Mouse (Mus musculus) hindbrain, embryonic 13.5 days (tissue): ENCODE data around the gene Sox11. TPM values are rescaled to one million over a fixed set of nuclear protein-coding genes. Genes with fewer than 3 reads are reported as not detected.

Experiments
- ATAC-seq: fragments of 200-750 bp; cut with Nextera tagmentation; 2 replicates; pipeline ENCODE4 v1.8.0; 2017; ENCODE audit warnings: moderate TSS enrichment; ENCODE audit not compliant: low FRiP score
- H3K27ac ChIP-seq: fragments of 300-500 bp; sonication (generic); 2 replicates; pipeline ENCODE4 v1.5.1; 2015; ENCODE audit warnings: inconsistent platforms, mild to moderate bottlenecking, moderate library complexity
- H3K27me3 ChIP-seq: fragments of 300-500 bp; sonication (generic); 2 replicates; pipeline ENCODE4 v1.6.1; 2015; ENCODE audit warnings: mild to moderate bottlenecking, inconsistent platforms
- H3K36me3 ChIP-seq: fragments of 300-500 bp; sonication (generic); 2 replicates; pipeline ENCODE4 v1.6.1; 2015; ENCODE audit warnings: mild to moderate bottlenecking, inconsistent platforms
- H3K4me1 ChIP-seq: fragments of 300-500 bp; sonication (generic); replicated peaks from 2 replicates; pipeline ENCODE4 v1.6.1; 2015; ENCODE audit warnings: inconsistent platforms
- H3K4me2 ChIP-seq: fragments of 300-500 bp; sonication (generic); 2 replicates; pipeline ENCODE4 v1.6.1; 2015; ENCODE audit warnings: inconsistent platforms, mild to moderate bottlenecking, moderate library complexity
- H3K4me3 ChIP-seq: fragments of 300-500 bp; sonication (generic); 2 replicates; pipeline ENCODE4 v1.5.1; 2015; ENCODE audit warnings: mild to moderate bottlenecking, inconsistent platforms
- H3K9ac ChIP-seq: fragments of 300-500 bp; sonication (generic); 2 replicates; pipeline ENCODE4 v1.6.1; 2015; ENCODE audit warnings: mild to moderate bottlenecking, inconsistent platforms
- H3K9me3 ChIP-seq: fragments of 300-500 bp; sonication (generic); 2 replicates; pipeline ENCODE4 v1.6.1; 2016; ENCODE audit warnings: inconsistent platforms
- WGBS: fragments of 180-500 bp; shearing (Covaris S2); methylation state at CpG from one replicate; pipeline ENCODE4 v1.1.7; 2015; 5-methylcytosine and 5-hydroxymethylcytosine counted together
- polyA plus RNA-seq: library from polyadenylated mRNA; unstranded; fragments of >200 nt; fragmentation: Nextera tagmentation; extraction: Ambion mirVana; gene quantifications from 2 replicates; pipeline ENCODE4 v1.2.1, GENCODE M21; 2015

Sox11 gene
- polyA plus RNA-seq, result 574 and 588 TPM in 2 replicates

DNA sequence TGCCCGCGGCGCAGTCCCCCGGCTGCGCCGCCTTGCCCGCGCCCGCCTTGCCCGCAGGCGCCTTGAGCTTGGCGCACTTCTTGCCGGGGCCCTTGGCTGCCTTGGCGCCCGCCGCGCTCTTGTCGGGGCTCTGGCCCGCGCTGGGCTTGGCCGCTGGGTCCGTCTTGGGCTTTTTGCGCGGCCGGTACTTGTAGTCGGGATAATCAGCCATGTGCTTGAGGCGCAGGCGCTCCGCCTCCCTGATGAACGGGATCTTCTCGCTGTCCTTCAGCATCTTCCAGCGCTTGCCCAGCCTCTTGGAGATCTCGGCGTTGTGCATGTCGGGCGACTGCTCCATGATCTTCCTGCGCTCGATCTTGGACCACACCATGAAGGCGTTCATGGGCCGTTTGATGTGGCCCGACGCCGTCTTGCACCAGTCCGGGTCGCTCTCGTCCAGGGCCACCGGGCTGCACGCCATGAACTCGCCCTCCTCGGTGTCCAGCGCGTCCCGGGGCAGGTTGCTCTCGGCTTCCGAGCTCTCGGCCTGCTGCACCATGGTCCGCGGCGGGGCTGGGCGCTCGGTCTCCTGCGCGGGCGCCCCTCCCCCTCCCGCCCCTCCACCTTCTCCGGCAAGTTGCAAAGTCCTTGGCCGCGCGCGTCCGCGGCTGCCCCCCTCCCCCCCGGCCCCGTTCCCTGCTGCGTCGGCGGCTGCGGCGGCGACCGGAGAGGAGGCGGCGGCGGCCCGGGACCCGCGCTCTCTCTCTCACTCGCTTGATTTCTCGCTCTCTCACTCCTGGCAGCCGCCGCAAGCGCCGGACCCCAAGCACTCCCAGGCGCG is at the start of gene Sox11:
Gene Sox11, minus strand, starts transcription at position 704 of the 820 bp plus-strand sequence.
- peak within 1 kb of the TSS; percentile 100 for H3K9ac ChIP-seq
- H3K4me2 ChIP-seq, result peak within 1 kb of the TSS; percentile 66
- H3K27me3 ChIP-seq, result no peaks in the 10 kb centered on the region
- H3K9me3 ChIP-seq, result no peaks in the 10 kb centered on the region
- H3K4me1 ChIP-seq, result peaks cover 19% of the 10 kb centered on the region
- peak; percentile 43 for ATAC-seq
- H3K4me3 ChIP-seq, result peak within 1 kb of the TSS; percentile 100
- WGBS, result under 1% methylated on average over 88 of the region's 95 CpGs
- peak within 1 kb of the TSS; percentile 100 for H3K27ac ChIP-seq
- H3K36me3 ChIP-seq, result no peaks in the 10 kb centered on the region

DNA sequence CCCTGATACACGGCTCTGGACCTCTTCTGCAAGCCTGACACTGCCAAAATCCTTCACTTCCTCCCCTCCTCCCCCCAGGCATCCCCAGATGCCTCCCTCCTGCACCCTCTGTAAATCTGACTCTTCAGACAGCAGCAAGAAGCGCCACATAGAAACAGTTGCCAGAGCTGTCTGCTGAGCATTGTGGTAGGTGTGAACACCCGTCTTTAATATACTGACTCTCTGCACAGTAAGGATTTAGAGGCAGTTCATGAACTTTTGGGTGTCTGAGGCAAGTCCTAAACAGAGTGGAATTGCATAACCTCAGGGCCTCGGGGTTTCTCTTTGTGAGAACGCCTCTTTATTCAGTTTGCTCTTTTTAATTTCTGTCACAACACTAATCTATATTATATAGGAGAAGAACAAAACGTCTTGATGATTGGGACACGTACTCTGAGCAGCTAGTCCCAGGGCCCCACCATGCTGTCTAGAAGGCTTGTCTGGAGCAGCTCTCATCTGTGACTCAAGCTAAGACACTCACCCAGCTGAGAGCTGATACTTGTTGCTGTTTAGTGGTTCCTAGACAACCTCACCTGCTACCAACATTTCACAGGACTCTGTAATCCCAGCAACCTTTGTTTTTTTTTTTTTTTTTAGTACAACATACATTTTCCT is 49.4 kb upstream of the Sox11 start:
- Histone ChIP-seq H3K9me3 (no peaks in the 10 kb centered on the region), H3K36me3 (no peaks in the 10 kb centered on the region), H3K9ac (no peak overlapping the region), H3K4me2 (no peak overlapping the region), H3K27ac (no peak overlapping the region), H3K4me1 (no peaks in the 10 kb centered on the region), H3K4me3 (no peak overlapping the region), H3K27me3 (no peaks in the 10 kb centered on the region)
- WGBS, result 53% methylated on average over 7 of the region's 7 CpGs
- ATAC-seq, result no peak

GRCm38 (mm10) chr12:27390439-27390838 is 48.1 kb upstream of the Sox11 start:
- Histone ChIP-seq H3K36me3 (no peaks in the 10 kb centered on the region), H3K9me3 (no peaks in the 10 kb centered on the region), H3K27me3 (no peaks in the 10 kb centered on the region), H3K9ac (no peak overlapping the region), H3K4me1 (no peaks in the 10 kb centered on the region), H3K4me3 (no peak overlapping the region), H3K27ac (no peak overlapping the region), H3K4me2 (no peak overlapping the region)
- 42% methylated on average over 3 of the region's 3 CpGs for WGBS
- no peak for ATAC-seq

- H3K27ac ChIP-seq, result no peak overlapping the region
- H3K9me3 ChIP-seq, result no peaks in the 10 kb centered on the region
- no peaks in the 10 kb centered on the region for H3K4me1 ChIP-seq
- no peaks in the 10 kb centered on the region for H3K36me3 ChIP-seq
- no peak overlapping the region for H3K9ac ChIP-seq
- ATAC-seq, result no peak
- no peak overlapping the region for H3K4me2 ChIP-seq
- H3K4me3 ChIP-seq, result no peak overlapping the region
- H3K27me3 ChIP-seq, result no peaks in the 10 kb centered on the region
Observed at GRCm38 (mm10) chr12:27389429-27389828, 47.1 kb upstream of the Sox11 start.

DNA sequence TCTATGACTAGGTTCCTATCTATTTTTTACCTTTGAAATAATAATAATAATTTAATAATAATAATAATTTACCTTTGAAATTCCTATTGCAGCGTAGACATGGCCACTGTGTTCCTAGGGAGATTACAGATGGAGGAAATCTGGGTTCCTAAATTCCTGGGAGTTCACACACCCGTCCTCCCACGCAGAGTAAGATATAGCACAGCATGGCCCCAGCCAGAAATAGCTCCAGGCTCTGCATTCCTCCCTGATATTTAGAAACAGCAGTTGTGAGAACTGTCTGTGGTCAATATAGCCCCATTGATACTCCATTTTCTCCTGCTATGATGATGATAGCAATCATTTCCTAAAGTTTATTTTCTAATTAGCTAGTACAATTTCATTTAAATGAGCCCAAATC is 30.1 kb upstream of the Sox11 start:
- H3K27me3 ChIP-seq, result no peaks in the 10 kb centered on the region
- no peaks in the 10 kb centered on the region for H3K36me3 ChIP-seq
- H3K9ac ChIP-seq, result no peak overlapping the region
- no peak overlapping the region for H3K4me2 ChIP-seq
- no peak overlapping the region for H3K4me3 ChIP-seq
- WGBS, result 81% methylated on average over 3 of the region's 3 CpGs
- no peaks in the 10 kb centered on the region for H3K4me1 ChIP-seq
- ATAC-seq, result no peak
- no peak overlapping the region for H3K27ac ChIP-seq
- no peaks in the 10 kb centered on the region for H3K9me3 ChIP-seq

DNA sequence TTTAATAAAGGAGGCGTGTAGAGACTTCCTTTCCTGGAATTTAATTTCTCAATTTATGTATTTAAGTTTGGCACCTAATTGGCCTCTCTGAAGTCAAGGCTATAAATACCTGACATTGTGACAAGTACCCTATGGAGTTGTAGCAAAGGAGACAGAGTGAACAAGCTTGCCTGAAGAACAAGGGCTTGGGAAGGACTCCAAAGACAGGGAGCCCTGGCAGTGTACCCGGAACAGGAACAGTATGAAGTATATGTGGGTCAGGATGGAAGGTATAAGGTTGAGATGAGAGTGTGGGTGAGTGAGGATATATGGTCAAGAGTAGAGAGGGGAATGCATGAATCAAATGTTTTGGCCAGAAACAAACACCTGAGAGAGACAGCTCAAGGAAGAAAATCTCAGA is 28.4 kb upstream of the Sox11 start:
- Histone ChIP-seq H3K27me3 (no peaks in the 10 kb centered on the region), H3K9ac (no peak overlapping the region), H3K4me3 (no peak overlapping the region), H3K9me3 (no peaks in the 10 kb centered on the region), H3K36me3 (no peaks in the 10 kb centered on the region), H3K4me2 (no peak overlapping the region), H3K4me1 (no peaks in the 10 kb centered on the region), H3K27ac (no peak overlapping the region)
- ATAC-seq, result no peak
- WGBS, result 82% methylated on average over 2 of the region's 2 CpGs

DNA sequence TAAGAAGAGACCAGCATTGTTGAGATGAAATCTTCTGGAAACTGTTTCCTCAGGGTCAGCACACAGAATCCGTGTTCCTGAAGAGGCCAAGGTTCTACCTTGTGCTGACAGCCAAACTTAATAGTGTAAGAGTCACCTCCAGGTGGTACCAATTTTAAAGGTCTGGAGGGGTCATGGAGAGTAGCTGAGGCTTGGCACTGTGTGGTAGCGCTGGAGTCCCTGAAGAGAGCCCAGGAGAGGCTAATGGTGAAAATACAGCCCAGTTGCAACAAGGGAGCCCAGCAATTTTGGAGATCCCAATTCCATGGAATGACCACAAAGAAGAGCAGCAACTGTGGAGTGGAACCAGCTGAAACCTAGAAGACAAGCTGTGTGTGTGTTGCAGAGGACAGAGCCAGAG is 25.1 kb upstream of the Sox11 start:
- 82% methylated on average over 2 of the region's 2 CpGs for WGBS
- no peak overlapping the region for H3K9ac ChIP-seq
- no peak overlapping the region for H3K4me2 ChIP-seq
- H3K4me1 ChIP-seq, result peaks cover 13% of the 10 kb centered on the region; the same call in 1 of the 2 replicates
- no peaks in the 10 kb centered on the region for H3K27me3 ChIP-seq
- no peaks in the 10 kb centered on the region for H3K36me3 ChIP-seq
- H3K9me3 ChIP-seq, result no peaks in the 10 kb centered on the region
- H3K4me3 ChIP-seq, result no peak overlapping the region
- no peak overlapping the region for H3K27ac ChIP-seq
- no peak for ATAC-seq

DNA sequence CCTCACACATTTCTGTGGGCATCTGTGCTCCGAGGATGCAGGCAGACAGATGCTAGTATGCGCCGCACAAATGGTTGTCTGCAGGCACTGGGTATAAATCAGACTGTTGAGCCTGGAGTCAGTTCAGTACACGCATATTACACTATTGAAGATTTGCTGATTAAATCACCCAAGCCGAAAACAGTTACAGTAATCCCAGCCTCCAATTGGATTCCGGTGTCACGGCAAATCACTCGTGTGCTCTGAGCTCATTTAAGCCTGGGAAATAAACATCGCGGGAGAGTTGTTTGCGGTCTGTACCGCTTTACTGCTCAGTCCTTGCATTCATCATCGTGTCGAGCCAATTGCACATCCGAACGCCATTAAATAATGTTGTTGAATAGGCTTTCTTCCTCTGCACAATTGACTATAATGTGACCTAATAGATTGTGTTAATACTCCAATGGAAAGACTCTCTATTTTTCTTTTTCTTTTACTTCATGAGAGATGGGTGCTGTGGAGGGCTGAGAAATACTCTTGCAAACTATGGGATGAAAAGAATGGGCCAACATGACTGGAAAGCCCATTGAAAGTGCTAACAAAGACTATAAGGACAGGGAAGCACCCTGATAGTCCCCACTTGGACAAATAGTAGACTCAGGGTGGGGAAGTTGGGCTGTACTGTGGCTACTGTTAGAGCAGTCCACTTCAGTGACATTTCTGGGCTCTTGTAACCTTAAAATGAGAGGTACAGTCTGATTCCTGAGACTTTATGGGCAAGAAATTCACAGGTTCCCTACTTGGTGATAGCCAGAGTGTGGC is 21.7 kb upstream of the Sox11 start:
- H3K4me3 ChIP-seq, result 0 out of 2 replicates have a peak overlapping the region, but pooled peaks have one; percentile 9
- no peaks in the 10 kb centered on the region for H3K9me3 ChIP-seq
- H3K4me2 ChIP-seq, result peak overlapping the region; percentile 40
- 46% methylated on average over 16 of the region's 16 CpGs for WGBS
- H3K27me3 ChIP-seq, result no peaks in the 10 kb centered on the region
- H3K9ac ChIP-seq, result no peak overlapping the region
- ATAC-seq, result peak; percentile 77
- H3K36me3 ChIP-seq, result no peaks in the 10 kb centered on the region
- H3K27ac ChIP-seq, result peak overlapping the region; percentile 75
- peaks cover 13% of the 10 kb centered on the region; the same call in 1 of the 2 replicates for H3K4me1 ChIP-seq

DNA sequence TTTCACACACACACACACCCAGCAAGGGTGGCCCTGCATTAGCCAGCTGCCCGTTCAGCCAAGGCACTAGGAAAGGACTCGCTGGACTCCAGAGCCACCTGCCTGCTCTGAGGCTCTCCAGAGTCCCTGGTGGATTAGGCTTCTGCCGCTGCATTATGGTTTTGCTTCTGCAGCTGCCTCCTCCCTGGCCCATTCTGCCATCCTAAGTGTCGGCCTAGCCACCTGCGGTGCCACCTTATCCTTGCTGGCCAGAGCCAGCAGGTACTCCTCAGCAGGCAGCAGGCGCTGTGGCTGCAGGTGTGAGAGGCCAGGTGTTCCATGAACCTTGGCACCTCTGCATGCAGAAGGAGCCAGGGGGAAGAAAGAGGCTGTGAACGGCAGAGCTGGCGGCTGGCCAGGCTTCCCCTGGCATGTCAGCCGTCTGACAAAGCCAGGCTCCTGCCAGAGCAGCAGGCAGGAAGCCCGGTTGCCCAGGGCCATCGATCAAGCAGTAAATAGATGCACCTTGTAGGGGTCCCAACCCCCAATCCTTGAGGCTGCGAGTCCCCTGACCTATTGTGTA is 14.8 kb upstream of the Sox11 start:
- H3K36me3 ChIP-seq, result no peaks in the 10 kb centered on the region
- no peak overlapping the region for H3K4me3 ChIP-seq
- peak overlapping the region; percentile 26; the same call in 1 of the 2 replicates for H3K9ac ChIP-seq
- H3K27ac ChIP-seq, result peak overlapping the region; percentile 85
- H3K9me3 ChIP-seq, result no peaks in the 10 kb centered on the region
- ATAC-seq, result peak; percentile 75
- peaks cover 15% of the 10 kb centered on the region for H3K4me1 ChIP-seq
- WGBS, result 9% methylated on average over 12 of the region's 12 CpGs
- H3K4me2 ChIP-seq, result peak overlapping the region; percentile 40
- no peaks in the 10 kb centered on the region for H3K27me3 ChIP-seq

DNA sequence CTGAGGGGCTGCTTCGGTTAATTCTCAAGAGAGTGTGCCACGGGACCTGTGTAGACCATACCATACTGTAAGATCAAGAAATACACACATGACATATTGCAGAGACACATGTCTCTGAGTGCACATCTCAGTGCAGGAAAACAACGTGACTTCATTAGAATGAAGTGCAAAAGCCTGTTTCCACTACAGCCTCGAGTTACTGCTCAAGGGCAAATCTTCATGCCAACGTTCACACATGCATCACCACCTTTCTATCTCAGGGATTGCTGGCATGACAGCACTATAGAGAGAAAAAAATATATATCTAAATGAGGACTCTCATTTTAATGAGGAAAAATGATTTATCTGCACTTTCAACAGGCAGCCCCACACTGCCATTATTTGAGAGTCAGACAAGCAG is 14.2 kb upstream of the Sox11 start:
- H3K36me3 ChIP-seq, result no peaks in the 10 kb centered on the region
- H3K27ac ChIP-seq, result peak overlapping the region; percentile 85; the same call in 1 of the 2 replicates
- H3K4me2 ChIP-seq, result no peak overlapping the region
- no peaks in the 10 kb centered on the region for H3K9me3 ChIP-seq
- H3K4me1 ChIP-seq, result peaks cover 15% of the 10 kb centered on the region
- WGBS, result 61% methylated on average over 5 of the region's 5 CpGs
- no peaks in the 10 kb centered on the region for H3K27me3 ChIP-seq
- no peak for ATAC-seq
- H3K4me3 ChIP-seq, result no peak overlapping the region
- H3K9ac ChIP-seq, result no peak overlapping the region

- 3% methylated on average over 17 of the region's 17 CpGs for WGBS
- Histone ChIP-seq H3K27me3 (no peaks in the 10 kb centered on the region), H3K27ac (peak overlapping the region; percentile 100), H3K4me2 (peak overlapping the region; percentile 66), H3K4me3 (peak overlapping the region; percentile 100), H3K9me3 (no peaks in the 10 kb centered on the region), H3K4me1 (peaks cover 20% of the 10 kb centered on the region), H3K36me3 (no peaks in the 10 kb centered on the region), H3K9ac (peak overlapping the region; percentile 87)
- no peak for ATAC-seq
Observed at GRCm38 (mm10) chr12:27343606-27344410, 1.4 kb upstream of the Sox11 start.
